Mouse (Mus musculus): Measurements from ENCODE around the gene Rwdd3.
A peak's percentile ranks its signal among the peaks of the same experiment; 100 is the strongest.

The Rwdd3 gene

GRCm38 (mm10) chr3:121171243-121171871, at the start of gene Rwdd3:
Rwdd3 (minus strand) TSS chr3:121171695.
- peak; percentile 88 to 91 for DNase-seq (ENCODE audit: low spot score in 2 of 2)

GRCm38 (mm10) chr3:121217011-121217410, 45.5 kb upstream of the Rwdd3 start:
- no peak for DNase-seq (ENCODE audit: low spot score in 2 of 2)

GRCm38 (mm10) chr3:121213501-121213900, 42.0 kb upstream of the Rwdd3 start:
- DNase-seq (ENCODE audit: low spot score in 2 of 2): no peak

- no peak for DNase-seq (ENCODE audit: low spot score in 2 of 2)
Measured at GRCm38 (mm10) chr3:121212156-121212555, 40.7 kb upstream of the Rwdd3 start.

GRCm38 (mm10) chr3:121208994-121209393, 37.5 kb upstream of the Rwdd3 start:
- no peak for DNase-seq (ENCODE audit: low spot score in 2 of 2)

GRCm38 (mm10) chr3:121206202-121206882, 34.8 kb upstream of the Rwdd3 start:
- DNase-seq (ENCODE audit: low spot score in 2 of 2): no peak

- DNase-seq (ENCODE audit: low spot score in 2 of 2): no peak
Measured at GRCm38 (mm10) chr3:121202638-121203037, 31.1 kb upstream of the Rwdd3 start.

GRCm38 (mm10) chr3:121201012-121201747, 29.7 kb upstream of the Rwdd3 start:
- DNase-seq (ENCODE audit: low spot score in 2 of 2): no peak

GRCm38 (mm10) chr3:121189199-121189598, 17.7 kb upstream of the Rwdd3 start:
- DNase-seq (ENCODE audit: low spot score in 2 of 2): no peak

- no peak for DNase-seq (ENCODE audit: low spot score in 2 of 2)
Measured at GRCm38 (mm10) chr3:121187510-121187909, 16.0 kb upstream of the Rwdd3 start.

- no peak for DNase-seq (ENCODE audit: low spot score in 2 of 2)
Measured at GRCm38 (mm10) chr3:121186925-121187324, 15.4 kb upstream of the Rwdd3 start.

GRCm38 (mm10) chr3:121185197-121185596, 13.7 kb upstream of the Rwdd3 start:
- DNase-seq (ENCODE audit: low spot score in 2 of 2): no peak

GRCm38 (mm10) chr3:121176011-121176410, 4.5 kb upstream of the Rwdd3 start:
- no peak for DNase-seq (ENCODE audit: low spot score in 2 of 2)

- no peak for DNase-seq (ENCODE audit: low spot score in 2 of 2)
Measured at GRCm38 (mm10) chr3:121174248-121174945, 2.9 kb upstream of the Rwdd3 start.

GRCm38 (mm10) chr3:121172718-121173117, 1.2 kb upstream of the Rwdd3 start:
- DNase-seq (ENCODE audit: low spot score in 2 of 2): no peak

- DNase-seq (ENCODE audit: low spot score in 2 of 2): no peak
Measured at GRCm38 (mm10) chr3:121171872-121172265, 374 bp upstream of the Rwdd3 start.

GRCm38 (mm10) chr3:121170631-121171030, 864 bp downstream of the Rwdd3 start:
- no peak for DNase-seq (ENCODE audit: low spot score in 2 of 2)

GRCm38 (mm10) chr3:121169092-121169942, 2.2 kb downstream of the Rwdd3 start:
- no peak for DNase-seq (ENCODE audit: low spot score in 2 of 2)

- DNase-seq (ENCODE audit: low spot score in 2 of 2): no peak
Measured at GRCm38 (mm10) chr3:121168581-121168980, 2.9 kb downstream of the Rwdd3 start.

- peak; percentile 47 to 56 for DNase-seq (ENCODE audit: low spot score in 2 of 2)
Measured at GRCm38 (mm10) chr3:121163271-121163819, 8.2 kb downstream of the Rwdd3 start.

GRCm38 (mm10) chr3:121161661-121162060, 9.8 kb downstream of the Rwdd3 start:
- no peak for DNase-seq (ENCODE audit: low spot score in 2 of 2)
